Mouse (Mus musculus) cerebellum, adult 9-11 months (tissue): Measurements from ENCODE around the gene Pnliprp2.
A peak's percentile ranks its signal among the peaks of the same experiment; 100 is the strongest.

ENCODE experiments used
- DNase-seq: peaks from one replicate; pipeline ENCODE4 v3.0.0; 2022

Gene Pnliprp2

GRCm38 (mm10) chr19:58759423-58759822 lies at the start of gene Pnliprp2:
Gene Pnliprp2 (plus strand): TSS chr19:58759719.
- DNase-seq = no peak

- DNase-seq = no peak
These were observed 41.6 kb upstream of the Pnliprp2 start for GRCm38 (mm10) chr19:58717925-58718324.

GRCm38 (mm10) chr19:58720439-58720838 lies 39.1 kb upstream of the Pnliprp2 start:
- no peak for DNase-seq

GRCm38 (mm10) chr19:58726551-58726950 lies 33.0 kb upstream of the Pnliprp2 start:
- no peak for DNase-seq

GRCm38 (mm10) chr19:58727756-58728155 lies 31.8 kb upstream of the Pnliprp2 start:
- no peak for DNase-seq

- no peak for DNase-seq
These were observed 31.0 kb upstream of the Pnliprp2 start, which contains the start of gene Pnliprp1 for GRCm38 (mm10) chr19:58728445-58729031. Gene Pnliprp1 (plus strand): TSS chr19:58728887.

GRCm38 (mm10) chr19:58733216-58733615 lies 26.3 kb upstream of the Pnliprp2 start:
- no peak for DNase-seq

- DNase-seq = no peak
These were observed 21.4 kb upstream of the Pnliprp2 start for GRCm38 (mm10) chr19:58738111-58738510.

GRCm38 (mm10) chr19:58741036-58741435 lies 18.5 kb upstream of the Pnliprp2 start:
- no peak for DNase-seq

- no peak for DNase-seq
These were observed 16.8 kb upstream of the Pnliprp2 start for GRCm38 (mm10) chr19:58742711-58743110.

GRCm38 (mm10) chr19:58743736-58744135 lies 15.8 kb upstream of the Pnliprp2 start:
- DNase-seq = no peak

GRCm38 (mm10) chr19:58747498-58748000 lies 12.0 kb upstream of the Pnliprp2 start:
- no peak for DNase-seq

GRCm38 (mm10) chr19:58750822-58751221 lies 8.7 kb upstream of the Pnliprp2 start:
- no peak for DNase-seq

- DNase-seq = no peak
These were observed 8.0 kb upstream of the Pnliprp2 start for GRCm38 (mm10) chr19:58751504-58751903.

- no peak for DNase-seq
These were observed 648 bp upstream of the Pnliprp2 start for GRCm38 (mm10) chr19:58758871-58759270.

GRCm38 (mm10) chr19:58762316-58762715 lies 2.8 kb downstream of the Pnliprp2 start:
- no peak for DNase-seq

GRCm38 (mm10) chr19:58762848-58763541 lies 3.5 kb downstream of the Pnliprp2 start:
- peak; percentile 12 for DNase-seq

GRCm38 (mm10) chr19:58767329-58767728 lies 7.8 kb downstream of the Pnliprp2 start:
- no peak for DNase-seq

- DNase-seq = no peak
These were observed 16.9 kb downstream of the Pnliprp2 start for GRCm38 (mm10) chr19:58776461-58776860.

GRCm38 (mm10) chr19:58781566-58781965 lies 22.0 kb downstream of the Pnliprp2 start:
- no peak for DNase-seq

- no peak for DNase-seq
These were observed 24.4 kb downstream of the Pnliprp2 start for GRCm38 (mm10) chr19:58783938-58784337.

- DNase-seq = no peak
These were observed 29.7 kb downstream of the Pnliprp2 start for GRCm38 (mm10) chr19:58789194-58789593.

GRCm38 (mm10) chr19:58794284-58794683 lies 34.8 kb downstream of the Pnliprp2 start, which contains the start of gene 1700019N19Rik:
Gene 1700019N19Rik (minus strand): TSS chr19:58794461.
- DNase-seq = no peak

GRCm38 (mm10) chr19:58795114-58795669 lies 35.7 kb downstream of the Pnliprp2 start:
- DNase-seq = no peak
